Mouse (Mus musculus) erythroblast, embryonic 14.5 days (primary cell): ENCODE results near the gene Clec2l.
"Not testable (repeated sequence)": the region's sequence is repeated elsewhere in the genome, so short reads cannot be mapped to it uniquely, and the experiment has no call there.

Experiments
- GATA1 ChIP-seq: IDR thresholded peaks from 2 replicates; pipeline ENCODE4 v1.6.1; 2012; ENCODE audit warnings: low read length, inconsistent platforms, mixed read lengths
- TAL1 ChIP-seq: IDR thresholded peaks from 3 replicates; pipeline ENCODE4 v1.6.1; 2012; ENCODE audit warnings: low read length, inconsistent platforms, mixed read lengths

DNA sequence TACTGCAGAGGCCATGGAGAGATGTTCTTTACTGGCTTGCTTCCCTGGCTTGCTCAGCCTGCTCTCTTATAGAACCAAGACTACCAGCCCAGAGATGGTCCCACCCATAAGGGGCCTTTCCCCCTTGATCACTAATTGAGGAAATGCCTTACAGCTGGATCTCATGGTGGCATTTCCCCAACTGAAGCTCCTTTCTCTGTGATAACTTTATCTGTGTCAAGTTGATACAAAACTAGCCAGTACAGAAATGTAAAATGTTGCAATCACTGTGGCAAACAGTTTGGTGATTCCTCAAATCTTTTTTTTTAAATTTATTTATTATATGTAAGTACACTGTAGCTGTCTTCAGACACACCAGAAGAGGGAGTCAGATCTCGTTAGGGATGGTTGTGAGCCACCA is 7.6 kb downstream of the Clec2l start:
- not testable (repeated sequence) for TF ChIP-seq GATA1, TAL1
